Mouse (Mus musculus) cerebellum, adult 2 months (tissue): ENCODE data around the gene Osgep. TPM values are rescaled to one million over a fixed set of nuclear protein-coding genes. Genes with fewer than 3 reads are reported as not detected.

Experiments used
- DNase-seq, 2 experiments: peaks; one replicate each; pipeline ENCODE4 v3.0.0; 2021
- H3K27ac ChIP-seq: fragments of 200-500 bp; 2 replicates; pipeline ENCODE4 v1.5.1; 2012; ENCODE audit warnings: low read length, control low read depth, inconsistent platforms; ENCODE audit not compliant: insufficient read depth
- H3K27me3 ChIP-seq: fragments of 200-500 bp; 2 replicates; pipeline ENCODE4 v1.6.1; 2012; ENCODE audit warnings: inconsistent platforms, mild to moderate bottlenecking, low read length, moderate library complexity; ENCODE audit not compliant: control insufficient read depth, insufficient read depth
- H3K4me1 ChIP-seq: fragments of 200-500 bp; 2 replicates; pipeline ENCODE4 v1.6.1; 2011; ENCODE audit warnings: low read length; ENCODE audit not compliant: control insufficient read depth, insufficient read depth
- H3K4me3 ChIP-seq: fragments of 200-500 bp; replicated peaks from 2 replicates; pipeline ENCODE3; 2011; ENCODE audit warnings: mild to moderate bottlenecking, low read depth, low read length, control low read depth; ENCODE audit not compliant: insufficient read depth
- CTCF ChIP-seq: fragments of 200-500 bp; IDR thresholded peaks from 2 replicates; pipeline ENCODE4 v1.5.1; 2011; ENCODE audit warnings: low read depth, mild to moderate bottlenecking, control low read depth, low read length, moderate library complexity, borderline replicate concordance; ENCODE audit not compliant: insufficient read depth
- POLR2A ChIP-seq: fragments of 200-500 bp; IDR thresholded peaks from 2 replicates; pipeline ENCODE4 v1.6.1; 2011; ENCODE audit warnings: low read length, control low read depth, borderline replicate concordance; ENCODE audit not compliant: insufficient read depth
- WGBS: fragments of 180-500 bp; shearing (Covaris S2); methylation state at CpG from one replicate; pipeline ENCODE4 v1.1.7; 2018; 5-methylcytosine and 5-hydroxymethylcytosine counted together
- polyA plus RNA-seq: library from polyadenylated mRNA; depleted of rRNA; stranded (reverse); fragments of >200 nt; gene quantifications from 2 replicates; pipeline ENCODE4 v1.2.3, GENCODE M21; 2012; rRNA removed

Osgep gene
- polyA plus RNA-seq, 1 experiment: 65.1 TPM

- 89% methylated on average over 10 of the region's 10 CpGs for WGBS
Observed at GRCm38 (mm10) chr14:50862641-50863040, 62.1 kb downstream of the Osgep start.

More at GRCm38 (mm10) chr14:50862641-50863040, 62.1 kb downstream of the Osgep start:
- TF ChIP-seq POLR2A (no peak), CTCF (no peak)
- Histone ChIP-seq H3K27me3 (no peaks in the 10 kb centered on the region), H3K27ac (no peak overlapping the region), H3K4me3 (no peak overlapping the region), H3K4me1 (no peaks in the 10 kb centered on the region)
- no peak for DNase-seq

Other genes starting within 250 kb of the Osgep start
- not detected in 2 replicates for gene Olfr747, start 231.7 kb downstream of the Osgep start, polyA plus RNA-seq
- not detected in 2 replicates for gene Olfr748, start 217.5 kb downstream of the Osgep start, polyA plus RNA-seq
- gene Olfr749, start 179.8 kb downstream of the Osgep start, polyA plus RNA-seq: not detected in 2 replicates
- gene Ttc5, start 139.4 kb downstream of the Osgep start, polyA plus RNA-seq: 60.6 and 60.9 TPM in 2 replicates
- gene Ccnb1ip1, start 117.2 kb downstream of the Osgep start, polyA plus RNA-seq: not detected in 2 replicates
- gene Parp2, start 117.1 kb downstream of the Osgep start, polyA plus RNA-seq: 61.2 and 62.2 TPM in 2 replicates
- 6.4 and 8.4 TPM in 2 replicates for gene Tep1, start 54.3 kb downstream of the Osgep start, polyA plus RNA-seq
- gene Klhl33, start 27.4 kb downstream of the Osgep start, polyA plus RNA-seq: 34.1 and 35.4 TPM in 2 replicates
- gene Apex1, start 75 bp upstream of the Osgep start, polyA plus RNA-seq: 48.5 and 49.7 TPM in 2 replicates
- 204 and 212 TPM in 2 replicates for gene Pip4p1, start 6.0 kb upstream of the Osgep start, polyA plus RNA-seq
- gene Pnp, start 6.2 kb upstream of the Osgep start, polyA plus RNA-seq: 21.0 and 25.1 TPM in 2 replicates
- gene Gm49342, start 19.6 kb upstream of the Osgep start, polyA plus RNA-seq: 22.2 and 23.9 TPM in 2 replicates
- 0.98 and 1.0 TPM in 2 replicates for gene Pnp2, start 31.1 kb upstream of the Osgep start, polyA plus RNA-seq
- gene Rnase10, start 82.9 kb upstream of the Osgep start, polyA plus RNA-seq: not detected in 2 replicates
- gene Rnase9, start 117.0 kb upstream of the Osgep start, polyA plus RNA-seq: not detected in 2 replicates
- gene Rnase11, start 125.3 kb upstream of the Osgep start, polyA plus RNA-seq: not detected in 2 replicates
- not detected in 2 replicates for gene Rnase12, start 132.8 kb upstream of the Osgep start, polyA plus RNA-seq
- gene Olfr750, start 149.5 kb upstream of the Osgep start, polyA plus RNA-seq: not detected in 2 replicates
- gene Rnase4, start 166.2 kb upstream of the Osgep start, polyA plus RNA-seq: 11.5 and 12.4 TPM in 2 replicates
- gene Ang, start 166.3 kb upstream of the Osgep start, polyA plus RNA-seq: 2.9 TPM in 2 replicates
- gene Eddm3b, start 189.5 kb upstream of the Osgep start, polyA plus RNA-seq: not detected in 2 replicates
- gene Rnase6, start 199.0 kb upstream of the Osgep start, polyA plus RNA-seq: 0.61 and 0.81 TPM in 2 replicates
- gene Rnase1, start 221.9 kb upstream of the Osgep start, polyA plus RNA-seq: 3.3 and 4.1 TPM in 2 replicates
- gene Rnase2b, start 237.4 kb upstream of the Osgep start, polyA plus RNA-seq: not detected in 2 replicates